Mouse (Mus musculus): ENCODE measurements around the gene Hist1h2af.
"Not testable (repeated sequence)": the region's sequence is repeated elsewhere in the genome, so short reads cannot be mapped to it uniquely, and the experiment has no call there.

The Hist1h2af gene

GRCm38 (mm10) chr13:23536076-23536822, 2.5 kb downstream of the Hist1h2af start:
- DNase-seq = no peak

- no peak for DNase-seq
These were observed 3.5 kb downstream of the Hist1h2af start for GRCm38 (mm10) chr13:23537006-23537710.

GRCm38 (mm10) chr13:23538249-23538648, 4.5 kb downstream of the Hist1h2af start:
- no peak for DNase-seq

GRCm38 (mm10) chr13:23539821-23540220, 6.1 kb downstream of the Hist1h2af start:
- not testable (repeated sequence) for DNase-seq

GRCm38 (mm10) chr13:23541497-23541896, 7.8 kb downstream of the Hist1h2af start:
- DNase-seq = no peak

GRCm38 (mm10) chr13:23542225-23542980, 8.7 kb downstream of the Hist1h2af start:
- not testable (repeated sequence) for DNase-seq

GRCm38 (mm10) chr13:23542999-23543607, 9.4 kb downstream of the Hist1h2af start, which contains the start of gene Hist1h2bh:
Gene Hist1h2bh (minus strand): TSS chr13:23543392.
- DNase-seq = peak; percentile 14

- peak; percentile 44 for DNase-seq
These were observed 10.5 kb downstream of the Hist1h2af start, which contains the start of gene Hist1h3f for GRCm38 (mm10) chr13:23543965-23544786. Gene Hist1h3f (plus strand): TSS chr13:23544052.

- DNase-seq = not testable (repeated sequence)
These were observed 11.0 kb downstream of the Hist1h2af start for GRCm38 (mm10) chr13:23544787-23545120.

- no peak for DNase-seq
These were observed 13.0 kb downstream of the Hist1h2af start for GRCm38 (mm10) chr13:23546694-23547093.

GRCm38 (mm10) chr13:23550761-23551145, 17.0 kb downstream of the Hist1h2af start:
- DNase-seq = no peak

- DNase-seq = peak; percentile 76
These were observed 17.6 kb downstream of the Hist1h2af start, which contains the start of gene Hist1h4f for GRCm38 (mm10) chr13:23551146-23551834. Gene Hist1h4f (minus strand): TSS chr13:23551648.

GRCm38 (mm10) chr13:23551931-23552914, 18.5 kb downstream of the Hist1h2af start:
- no peak for DNase-seq

GRCm38 (mm10) chr13:23552962-23553361, 19.3 kb downstream of the Hist1h2af start, which contains the start of gene Hist1h1d:
Gene Hist1h1d (plus strand): TSS chr13:23553262.
- DNase-seq = no peak

GRCm38 (mm10) chr13:23554393-23554792, 20.7 kb downstream of the Hist1h2af start:
- DNase-seq = no peak

GRCm38 (mm10) chr13:23554925-23555838, 21.5 kb downstream of the Hist1h2af start:
- DNase-seq = peak; percentile 60

GRCm38 (mm10) chr13:23555839-23556416, 22.2 kb downstream of the Hist1h2af start:
- DNase-seq = peak; percentile 40

- DNase-seq = no peak
These were observed 23.2 kb downstream of the Hist1h2af start for GRCm38 (mm10) chr13:23556906-23557305.

Data from right cerebral cortex, postnatal 4 days (tissue).